Mouse (Mus musculus) G1E (cell line): ENCODE measurements at regions not wholly inside any gene's neighbourhood (a gene's known extent, or its start where the extent isn't known, plus 50 kb on each side); places are given as distances from the start of the nearest gene placed in this dataset.

ENCODE experiments used
- CTCF ChIP-seq: IDR thresholded peaks from 2 replicates; pipeline ENCODE4 v1.5.1; 2012; ENCODE audit warnings: low read depth, low read length, inconsistent platforms, mixed read lengths
- GATA1 ChIP-seq: IDR thresholded peaks from 2 replicates; pipeline ENCODE4 v1.6.1; 2012; ENCODE audit warnings: borderline replicate concordance, low read length, inconsistent platforms, mixed read lengths
- POLR2AphosphoS5 ChIP-seq: IDR thresholded peaks from 2 replicates; pipeline ENCODE4 v1.6.1; 2012; ENCODE audit warnings: low read depth, low read length, inconsistent platforms; ENCODE audit not compliant: insufficient replicate concordance
- TAL1 ChIP-seq: conservative IDR thresholded peaks from 2 replicates; pipeline ENCODE4 v1.6.1; 2012; ENCODE audit warnings: low read depth, low read length, inconsistent platforms, mixed read lengths

DNA sequence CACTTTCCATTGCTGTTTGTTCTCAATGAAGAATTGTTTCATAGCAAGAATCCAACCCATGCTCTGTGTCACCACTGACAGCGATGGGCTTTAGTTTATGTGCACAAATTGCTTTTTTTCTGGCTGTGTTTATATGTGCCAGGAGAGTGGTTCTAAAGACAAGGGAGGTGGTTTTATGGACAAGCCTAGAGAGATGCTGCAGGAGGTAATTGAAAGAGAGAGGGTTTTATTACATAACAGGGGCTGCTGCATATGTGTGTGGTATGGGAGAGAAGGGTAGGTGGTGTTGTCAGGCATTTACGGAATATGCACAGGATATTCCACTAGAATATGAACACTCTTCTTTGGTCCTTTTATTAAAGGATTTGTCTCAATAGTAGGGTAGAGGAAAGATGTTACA is 340.2 kb downstream of the Btg1 start:
- no peak for TF ChIP-seq CTCF
- no peak for TF ChIP-seq POLR2AphosphoS5
- TF ChIP-seq TAL1, result no peak
- no peak for TF ChIP-seq GATA1
